Mouse (Mus musculus) forebrain, embryonic 14.5 days (tissue): ENCODE measurements around the gene Kif21a. TPM values are rescaled to one million over a fixed set of nuclear protein-coding genes. Genes with fewer than 3 reads are reported as not detected.

Experiments used
- ATAC-seq: fragments of 200-750 bp; cut with Nextera tagmentation; 2 replicates; pipeline ENCODE4 v1.8.0; 2017; ENCODE audit warnings: mild to moderate bottlenecking, moderate library complexity
- DNase-seq: peaks from one replicate; pipeline ENCODE4 v3.0.0-alpha.2; 2015; ENCODE audit warnings: low spot score
- H3K27ac ChIP-seq: fragments of 300-500 bp; sonication (generic); 2 replicates; pipeline ENCODE4 v1.5.1; 2014; ENCODE audit warnings: low read depth, mild to moderate bottlenecking, control low read depth, low read length, moderate library complexity
- H3K27me3 ChIP-seq: fragments of 300-500 bp; sonication (generic); replicated peaks from 2 replicates; pipeline ENCODE4 v1.6.1; 2014; ENCODE audit warnings: low read length, control low read depth, mixed read lengths; ENCODE audit not compliant: control insufficient read depth, insufficient read depth
- H3K36me3 ChIP-seq: fragments of 300-500 bp; sonication (generic); 2 replicates; pipeline ENCODE4 v1.6.1; 2014; ENCODE audit warnings: low read length, control low read depth; ENCODE audit not compliant: control insufficient read depth, insufficient read depth
- H3K4me1 ChIP-seq: fragments of 300-500 bp; sonication (generic); 2 replicates; pipeline ENCODE4 v1.6.1; 2014; ENCODE audit warnings: antibody characterized with exemption, low read length, control low read depth; ENCODE audit not compliant: control insufficient read depth, insufficient read depth
- H3K4me2 ChIP-seq: fragments of 300-500 bp; sonication (generic); 2 replicates; pipeline ENCODE4 v1.6.1; 2014; ENCODE audit warnings: mild to moderate bottlenecking, control low read depth, low read length
- H3K4me3 ChIP-seq: fragments of 300-500 bp; sonication (generic); 2 replicates; pipeline ENCODE4 v1.5.1; 2014; ENCODE audit warnings: low read depth, low read length, control low read depth
- H3K9ac ChIP-seq: fragments of 300-500 bp; sonication (generic); 2 replicates; pipeline ENCODE4 v1.6.1; 2014; ENCODE audit warnings: mild to moderate bottlenecking, low read length, control low read depth, moderate library complexity
- H3K9me3 ChIP-seq: fragments of 300-500 bp; sonication (generic); replicated peaks from 2 replicates; pipeline ENCODE4 v1.6.1; 2016; ENCODE audit warnings: low read length, control low read depth, mixed read lengths; ENCODE audit not compliant: control insufficient read depth
- WGBS: fragments of 180-500 bp; shearing (Covaris S2); extraction: QIAGEN DNeasy Blood & Tissue Kit; methylation state at CpG from one replicate; pipeline ENCODE4 v1.1.7; 2014; 5-methylcytosine and 5-hydroxymethylcytosine counted together
- polyA plus RNA-seq: library from polyadenylated mRNA; unstranded; fragments of >200 nt; fragmentation: Nextera tagmentation; extraction: Ambion mirVana; gene quantifications from 2 replicates; pipeline ENCODE4 v1.2.1, GENCODE M21; 2014

The Kif21a gene
- polyA plus RNA-seq, 1 experiment from 2014 or later, result 50.3 TPM

GRCm38 (mm10) chr15:91056866-91057342 is 7.2 kb upstream of the Kif21a start:
- peaks cover 18% of the 10 kb centered on the region for H3K4me1 ChIP-seq
- H3K4me2 ChIP-seq, result no peak overlapping the region
- H3K4me3 ChIP-seq, result no peak overlapping the region
- no peaks in the 10 kb centered on the region for H3K36me3 ChIP-seq
- H3K27ac ChIP-seq, result no peak overlapping the region
- no peak overlapping the region for H3K9ac ChIP-seq
- WGBS, result 53% methylated on average over 3 of the region's 3 CpGs
- peaks cover 3% of the 10 kb centered on the region; the same call in 1 of the 2 replicates for H3K9me3 ChIP-seq
- H3K27me3 ChIP-seq, result no peaks in the 10 kb centered on the region
- ATAC-seq (peak; percentile 22), DNase-seq (no peak)

DNA sequence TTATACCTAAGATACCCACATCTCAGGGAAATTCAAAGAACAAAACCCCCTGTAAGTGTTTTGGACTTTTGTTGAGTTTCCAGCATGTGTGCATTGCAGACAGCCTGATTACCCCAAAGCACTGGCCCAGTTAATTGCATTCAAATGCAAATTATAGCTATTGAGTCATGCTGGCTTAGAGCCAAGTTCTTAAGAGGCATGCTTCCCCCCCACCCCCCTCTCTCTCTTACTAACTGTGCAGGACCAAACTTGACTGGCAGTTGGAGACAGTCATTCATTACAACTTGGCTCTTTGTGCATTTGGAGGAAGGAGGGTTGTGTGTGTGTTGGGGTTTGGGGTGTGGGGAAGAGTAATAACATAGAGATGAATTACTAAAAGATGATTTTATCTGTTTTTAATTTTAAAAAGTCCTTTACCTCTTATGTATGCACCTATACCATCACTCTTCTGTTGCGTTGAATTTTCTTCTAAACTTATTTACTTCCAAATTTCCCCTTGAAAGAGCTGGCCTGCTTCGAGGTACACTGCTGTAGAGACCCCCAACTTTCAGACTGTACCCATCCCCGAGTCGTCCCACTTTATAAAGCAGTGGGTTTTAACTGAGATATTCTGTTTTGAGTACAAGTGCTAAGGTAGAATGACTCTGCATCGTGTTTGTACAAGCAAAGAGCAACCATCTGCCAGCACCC is 6.6 kb upstream of the Kif21a start:
- Histone ChIP-seq H3K4me1 (peaks cover 18% of the 10 kb centered on the region), H3K27me3 (no peaks in the 10 kb centered on the region), H3K9me3 (peaks cover 3% of the 10 kb centered on the region; the same call in 1 of the 2 replicates), H3K36me3 (no peaks in the 10 kb centered on the region), H3K27ac (no peak overlapping the region), H3K4me3 (no peak overlapping the region), H3K9ac (no peak overlapping the region), H3K4me2 (no peak overlapping the region)
- DNase-seq, result peak; percentile 98
- ATAC-seq, result peak; percentile 94
- 10% methylated on average over 5 of the region's 5 CpGs for WGBS

DNA sequence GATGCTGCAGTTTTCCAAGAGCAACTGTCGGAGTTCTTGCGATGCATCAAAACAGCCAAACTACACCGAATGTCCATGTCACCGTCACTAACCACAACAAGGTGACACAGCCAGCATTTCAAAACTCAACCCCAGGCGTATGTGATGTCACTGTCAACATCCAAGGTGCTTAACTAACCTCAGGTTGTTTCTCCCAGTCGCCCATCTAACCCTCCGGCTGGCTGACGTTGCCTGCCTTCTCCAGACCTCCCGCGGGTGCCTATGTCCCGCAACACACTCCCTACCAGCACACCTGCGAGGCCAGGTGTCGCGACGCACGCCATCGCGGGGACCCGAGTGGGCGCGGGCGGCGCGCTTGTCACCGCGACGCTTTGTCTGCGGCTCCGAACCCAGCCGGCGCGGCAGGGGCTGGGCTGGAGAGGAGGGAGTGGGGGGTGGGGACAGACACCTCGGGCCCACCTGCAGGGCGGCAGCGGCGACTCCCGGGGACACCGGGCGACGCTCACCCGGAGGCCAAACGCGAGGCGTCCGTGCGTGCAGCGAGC is 725 bp downstream of the Kif21a start:
- WGBS, result under 1% methylated on average over 44 of the region's 47 CpGs
- DNase-seq, result peak; percentile 54
- H3K27ac ChIP-seq, result peak overlapping the region; percentile 100
- ATAC-seq, result peak; percentile 52
- peaks cover 23% of the 10 kb centered on the region for H3K4me1 ChIP-seq
- no peaks in the 10 kb centered on the region for H3K36me3 ChIP-seq
- peak overlapping the region; percentile 69 for H3K4me2 ChIP-seq
- H3K9me3 ChIP-seq, result no peaks in the 10 kb centered on the region
- H3K9ac ChIP-seq, result peak overlapping the region; percentile 99
- H3K27me3 ChIP-seq, result no peaks in the 10 kb centered on the region
- H3K4me3 ChIP-seq, result peak overlapping the region; percentile 99

- Histone ChIP-seq H3K27me3 (no peaks in the 10 kb centered on the region), H3K36me3 (no peaks in the 10 kb centered on the region), H3K9ac (peak overlapping the region; percentile 32), H3K9me3 (no peaks in the 10 kb centered on the region), H3K4me1 (peaks cover 23% of the 10 kb centered on the region), H3K4me3 (peak overlapping the region; percentile 99), H3K27ac (0 out of 2 replicates have a peak overlapping the region, but pooled peaks have one; percentile 0), H3K4me2 (peak overlapping the region; percentile 69)
- ATAC-seq (no peak), DNase-seq (no peak)
- WGBS, result 28% methylated on average over 11 of the region's 11 CpGs
These were observed 2.1 kb downstream of the Kif21a start for GRCm38 (mm10) chr15:91047627-91048026.

DNA sequence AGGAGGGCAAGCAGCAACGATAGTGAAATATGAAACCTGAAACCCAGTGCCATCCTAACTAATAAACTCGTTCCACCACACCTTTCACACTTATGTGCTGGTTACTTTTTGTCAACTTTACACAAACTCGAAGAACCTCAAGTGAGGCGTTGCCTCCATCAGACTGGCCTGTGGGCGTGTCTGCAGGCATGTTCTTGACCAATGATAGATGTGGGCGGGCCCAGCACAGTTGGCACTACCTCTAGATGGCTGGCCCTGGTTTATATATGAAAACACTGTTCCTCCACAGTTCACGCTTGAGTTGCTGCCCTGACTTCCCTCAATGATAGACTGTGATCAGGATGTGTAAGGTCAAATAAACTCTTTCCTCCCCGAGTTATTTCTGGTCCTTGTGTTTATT is 3.2 kb downstream of the Kif21a start:
- no peaks in the 10 kb centered on the region for H3K27me3 ChIP-seq
- H3K27ac ChIP-seq, result no peak overlapping the region
- no peak overlapping the region for H3K4me3 ChIP-seq
- DNase-seq (peak; percentile 73), ATAC-seq (peak; percentile 27; the same call in 1 of the 2 replicates)
- no peaks in the 10 kb centered on the region for H3K9me3 ChIP-seq
- 45% methylated on average over 8 of the region's 8 CpGs for WGBS
- peaks cover 23% of the 10 kb centered on the region for H3K4me1 ChIP-seq
- no peaks in the 10 kb centered on the region for H3K36me3 ChIP-seq
- H3K9ac ChIP-seq, result no peak overlapping the region
- peak overlapping the region; percentile 69 for H3K4me2 ChIP-seq

DNA sequence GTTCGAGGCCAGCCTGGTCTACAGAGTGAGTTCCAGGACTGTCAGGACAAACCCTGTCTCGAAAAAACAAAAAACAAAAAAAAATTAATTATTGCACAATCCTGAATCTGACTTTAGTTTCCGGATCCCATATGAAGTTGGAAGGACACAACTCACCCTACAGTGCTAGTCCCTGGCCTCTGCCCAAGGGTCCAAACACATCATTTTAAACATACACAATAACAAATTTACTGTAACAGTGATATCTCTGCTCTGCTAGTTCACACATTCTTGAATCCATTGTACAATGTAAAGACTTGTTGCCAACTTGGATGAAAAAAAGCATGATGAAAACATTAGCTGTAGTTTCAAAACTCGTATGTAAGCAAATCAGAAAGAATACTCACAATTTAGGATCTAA is 6.5 kb downstream of the Kif21a start:
- WGBS, result 91% methylated on average over 4 of the region's 4 CpGs
- DNase-seq (no peak), ATAC-seq (no peak)
- no peaks in the 10 kb centered on the region for H3K36me3 ChIP-seq
- H3K4me1 ChIP-seq, result peaks cover 16% of the 10 kb centered on the region; the same call in 1 of the 2 replicates
- H3K27ac ChIP-seq, result no peak overlapping the region
- H3K27me3 ChIP-seq, result no peaks in the 10 kb centered on the region
- H3K4me2 ChIP-seq, result no peak overlapping the region
- H3K4me3 ChIP-seq, result no peak overlapping the region
- no peaks in the 10 kb centered on the region for H3K9me3 ChIP-seq
- H3K9ac ChIP-seq, result no peak overlapping the region

DNA sequence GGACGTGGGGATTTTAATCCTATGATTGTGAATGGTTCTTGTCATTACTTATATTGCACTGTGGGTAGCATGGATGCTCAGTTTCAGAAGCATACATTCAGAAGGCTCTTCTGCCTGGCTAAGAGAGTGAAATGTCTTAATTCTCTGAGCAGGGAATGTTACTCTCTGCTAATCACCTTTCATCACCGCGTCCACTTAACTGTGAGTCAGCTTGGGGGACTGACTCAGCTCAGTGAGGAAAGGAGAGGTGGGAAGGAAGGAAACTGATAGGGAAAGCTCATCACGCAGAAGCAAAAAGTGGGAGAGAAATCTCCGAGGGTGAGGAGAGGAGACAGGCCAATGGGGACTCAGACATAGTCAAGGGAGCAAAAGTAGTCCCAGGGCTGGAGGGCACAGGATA is 10.9 kb downstream of the Kif21a start:
- Histone ChIP-seq H3K27me3 (no peaks in the 10 kb centered on the region), H3K9ac (no peak overlapping the region), H3K4me1 (no peaks in the 10 kb centered on the region), H3K27ac (no peak overlapping the region), H3K36me3 (peaks cover 10% of the 10 kb centered on the region; the same call in 1 of the 2 replicates), H3K4me2 (no peak overlapping the region), H3K9me3 (no peaks in the 10 kb centered on the region), H3K4me3 (no peak overlapping the region)
- DNase-seq, result no peak
- no peak for ATAC-seq
- WGBS, result 82% methylated on average over 5 of the region's 5 CpGs

GRCm38 (mm10) chr15:91034090-91034489 is 15.7 kb downstream of the Kif21a start:
- H3K36me3 ChIP-seq, result peaks cover 13% of the 10 kb centered on the region; the same call in 1 of the 2 replicates
- no peaks in the 10 kb centered on the region for H3K9me3 ChIP-seq
- H3K27me3 ChIP-seq, result no peaks in the 10 kb centered on the region
- ATAC-seq, result no peak
- H3K27ac ChIP-seq, result no peak overlapping the region
- H3K4me3 ChIP-seq, result no peak overlapping the region
- DNase-seq, result no peak
- 63% methylated on average over 4 of the region's 4 CpGs for WGBS
- no peak overlapping the region for H3K4me2 ChIP-seq
- peaks cover 5% of the 10 kb centered on the region; the same call in 1 of the 2 replicates for H3K4me1 ChIP-seq
- no peak overlapping the region for H3K9ac ChIP-seq

- ATAC-seq, result no peak
- Histone ChIP-seq H3K9ac (no peak overlapping the region), H3K9me3 (no peaks in the 10 kb centered on the region), H3K36me3 (peaks cover 13% of the 10 kb centered on the region; the same call in 1 of the 2 replicates), H3K27ac (no peak overlapping the region), H3K4me2 (no peak overlapping the region), H3K4me1 (peaks cover 5% of the 10 kb centered on the region; the same call in 1 of the 2 replicates), H3K4me3 (no peak overlapping the region), H3K27me3 (no peaks in the 10 kb centered on the region)
- no peak for DNase-seq
- 87% methylated on average over 6 of the region's 6 CpGs for WGBS
These were observed 16.2 kb downstream of the Kif21a start for GRCm38 (mm10) chr15:91033529-91033928.
